Mouse (Mus musculus) forebrain, embryonic 14.5 days (tissue): ENCODE measurements around the gene Nploc4. TPM values are rescaled to one million over a fixed set of nuclear protein-coding genes. Genes with fewer than 3 reads are reported as not detected.

Experiments used
- ATAC-seq: fragments of 200-750 bp; cut with Nextera tagmentation; 2 replicates; pipeline ENCODE4 v1.8.0; 2017; ENCODE audit warnings: mild to moderate bottlenecking, moderate library complexity
- DNase-seq: peaks from one replicate; pipeline ENCODE4 v3.0.0-alpha.2; 2015; ENCODE audit warnings: low spot score
- H3K27ac ChIP-seq: fragments of 300-500 bp; sonication (generic); 2 replicates; pipeline ENCODE4 v1.5.1; 2014; ENCODE audit warnings: low read depth, mild to moderate bottlenecking, control low read depth, low read length, moderate library complexity
- H3K27me3 ChIP-seq: fragments of 300-500 bp; sonication (generic); replicated peaks from 2 replicates; pipeline ENCODE4 v1.6.1; 2014; ENCODE audit warnings: low read length, control low read depth, mixed read lengths; ENCODE audit not compliant: control insufficient read depth, insufficient read depth
- H3K36me3 ChIP-seq: fragments of 300-500 bp; sonication (generic); 2 replicates; pipeline ENCODE4 v1.6.1; 2014; ENCODE audit warnings: low read length, control low read depth; ENCODE audit not compliant: control insufficient read depth, insufficient read depth
- H3K4me1 ChIP-seq: fragments of 300-500 bp; sonication (generic); 2 replicates; pipeline ENCODE4 v1.6.1; 2014; ENCODE audit warnings: antibody characterized with exemption, low read length, control low read depth; ENCODE audit not compliant: control insufficient read depth, insufficient read depth
- H3K4me2 ChIP-seq: fragments of 300-500 bp; sonication (generic); 2 replicates; pipeline ENCODE4 v1.6.1; 2014; ENCODE audit warnings: mild to moderate bottlenecking, control low read depth, low read length
- H3K4me3 ChIP-seq: fragments of 300-500 bp; sonication (generic); 2 replicates; pipeline ENCODE4 v1.5.1; 2014; ENCODE audit warnings: low read depth, low read length, control low read depth
- H3K9ac ChIP-seq: fragments of 300-500 bp; sonication (generic); 2 replicates; pipeline ENCODE4 v1.6.1; 2014; ENCODE audit warnings: mild to moderate bottlenecking, low read length, control low read depth, moderate library complexity
- H3K9me3 ChIP-seq: fragments of 300-500 bp; sonication (generic); replicated peaks from 2 replicates; pipeline ENCODE4 v1.6.1; 2016; ENCODE audit warnings: low read length, control low read depth, mixed read lengths; ENCODE audit not compliant: control insufficient read depth
- WGBS: fragments of 180-500 bp; shearing (Covaris S2); extraction: QIAGEN DNeasy Blood & Tissue Kit; methylation state at CpG from one replicate; pipeline ENCODE4 v1.1.7; 2014; 5-methylcytosine and 5-hydroxymethylcytosine counted together
- polyA plus RNA-seq: library from polyadenylated mRNA; unstranded; fragments of >200 nt; fragmentation: Nextera tagmentation; extraction: Ambion mirVana; gene quantifications from 2 replicates; pipeline ENCODE4 v1.2.1, GENCODE M21; 2014

Gene Nploc4
- polyA plus RNA-seq, 1 experiment from 2014 or later, result 29.9 TPM

GRCm38 (mm10) chr11:120343519-120344309 is 93.8 kb downstream of the Nploc4 start:
- DNase-seq, result no peak
- WGBS, result 84% methylated on average over 5 of the region's 5 CpGs
- Histone ChIP-seq H3K36me3 (peaks cover 23% of the 10 kb centered on the region), H3K4me3 (no peak overlapping the region), H3K27ac (0 out of 2 replicates have a peak overlapping the region, but pooled peaks have one; percentile 22), H3K9ac (no peak overlapping the region), H3K27me3 (no peaks in the 10 kb centered on the region), H3K4me2 (no peak overlapping the region), H3K4me1 (peaks cover 4% of the 10 kb centered on the region; the same call in 1 of the 2 replicates), H3K9me3 (no peaks in the 10 kb centered on the region)
- no peak for ATAC-seq

GRCm38 (mm10) chr11:120342656-120343160 is 94.8 kb downstream of the Nploc4 start:
- no peaks in the 10 kb centered on the region for H3K9me3 ChIP-seq
- no peak for DNase-seq
- no peak overlapping the region for H3K9ac ChIP-seq
- H3K4me3 ChIP-seq, result no peak overlapping the region
- WGBS, result 90% methylated on average over 5 of the region's 5 CpGs
- H3K4me1 ChIP-seq, result peaks cover 4% of the 10 kb centered on the region; the same call in 1 of the 2 replicates
- H3K27me3 ChIP-seq, result no peaks in the 10 kb centered on the region
- H3K4me2 ChIP-seq, result no peak overlapping the region
- no peak overlapping the region for H3K27ac ChIP-seq
- peaks cover 23% of the 10 kb centered on the region for H3K36me3 ChIP-seq
- no peak for ATAC-seq

GRCm38 (mm10) chr11:120341661-120342060 is 95.8 kb downstream of the Nploc4 start:
- Histone ChIP-seq H3K4me3 (no peak overlapping the region), H3K27ac (no peak overlapping the region), H3K36me3 (peaks cover 17% of the 10 kb centered on the region), H3K9ac (no peak overlapping the region), H3K9me3 (no peaks in the 10 kb centered on the region), H3K4me1 (peaks cover 4% of the 10 kb centered on the region; the same call in 1 of the 2 replicates), H3K4me2 (no peak overlapping the region), H3K27me3 (no peaks in the 10 kb centered on the region)
- no peak for DNase-seq
- no peak for ATAC-seq
- WGBS, result 88% methylated on average over 4 of the region's 4 CpGs

GRCm38 (mm10) chr11:120339978-120340513 is 97.5 kb downstream of the Nploc4 start:
- Histone ChIP-seq H3K27ac (no peak overlapping the region), H3K9me3 (no peaks in the 10 kb centered on the region), H3K4me3 (no peak overlapping the region), H3K27me3 (no peaks in the 10 kb centered on the region), H3K4me2 (no peak overlapping the region), H3K36me3 (peaks cover 7% of the 10 kb centered on the region), H3K9ac (no peak overlapping the region), H3K4me1 (peaks cover under 1% of the 10 kb centered on the region; the same call in 1 of the 2 replicates)
- no peak for DNase-seq
- WGBS, result 88% methylated on average over 10 of the region's 10 CpGs
- no peak for ATAC-seq

GRCm38 (mm10) chr11:120338786-120339185 is 98.7 kb downstream of the Nploc4 start:
- 70% methylated on average over 3 of the region's 3 CpGs for WGBS
- Histone ChIP-seq H3K9ac (no peak overlapping the region), H3K36me3 (0 out of 2 replicates have a peak, but pooled peaks cover 3% of the 10 kb centered on the region), H3K4me1 (no peaks in the 10 kb centered on the region), H3K27me3 (no peaks in the 10 kb centered on the region), H3K9me3 (no peaks in the 10 kb centered on the region), H3K4me2 (no peak overlapping the region), H3K27ac (no peak overlapping the region), H3K4me3 (no peak overlapping the region)
- ATAC-seq, result no peak
- no peak for DNase-seq

- Histone ChIP-seq H3K36me3 (no peaks in the 10 kb centered on the region), H3K9ac (no peak overlapping the region), H3K27me3 (no peaks in the 10 kb centered on the region), H3K4me2 (no peak overlapping the region), H3K27ac (no peak overlapping the region), H3K4me3 (no peak overlapping the region), H3K9me3 (no peaks in the 10 kb centered on the region), H3K4me1 (no peaks in the 10 kb centered on the region)
- DNase-seq, result no peak
- ATAC-seq, result no peak
- WGBS, result 29% methylated on average over 2 of the region's 2 CpGs
Measured at GRCm38 (mm10) chr11:120337447-120337846, 100.1 kb downstream of the Nploc4 start.

GRCm38 (mm10) chr11:120335431-120336021 is 102.0 kb downstream of the Nploc4 start:
- H3K9ac ChIP-seq, result no peak overlapping the region
- H3K4me3 ChIP-seq, result no peak overlapping the region
- H3K9me3 ChIP-seq, result no peaks in the 10 kb centered on the region
- no peaks in the 10 kb centered on the region for H3K4me1 ChIP-seq
- ATAC-seq (no peak), DNase-seq (no peak)
- no peaks in the 10 kb centered on the region for H3K36me3 ChIP-seq
- H3K4me2 ChIP-seq, result no peak overlapping the region
- no peak overlapping the region for H3K27ac ChIP-seq
- H3K27me3 ChIP-seq, result no peaks in the 10 kb centered on the region
- 79% methylated on average over 6 of the region's 6 CpGs for WGBS
